Mouse (Mus musculus) limb, embryonic 14.5 days (tissue): ENCODE results near the gene Ccdc167. TPM values are rescaled to one million over a fixed set of nuclear protein-coding genes. Genes with fewer than 3 reads are reported as not detected.

Experiments used
- ATAC-seq: fragments of 200-750 bp; cut with Nextera tagmentation; 2 replicates; pipeline ENCODE4 v1.8.0; 2017; ENCODE audit warnings: low read depth, moderate number of reproducible peaks, moderate TSS enrichment; ENCODE audit not compliant: low FRiP score
- DNase-seq: peaks from one replicate; pipeline ENCODE4 v3.0.0-alpha.2; 2015; ENCODE audit warnings: low spot score
- H3K27ac ChIP-seq: fragments of 300-500 bp; sonication (generic); replicated peaks from 2 replicates; pipeline ENCODE4 v1.5.1; 2014; ENCODE audit warnings: low read depth, mild to moderate bottlenecking, low read length, moderate library complexity, mixed read lengths
- H3K27me3 ChIP-seq: fragments of 300-500 bp; sonication (generic); 2 replicates; pipeline ENCODE4 v1.6.1; 2014; ENCODE audit warnings: low read length, mixed read lengths; ENCODE audit not compliant: control insufficient read depth, insufficient read depth
- H3K36me3 ChIP-seq: fragments of 300-500 bp; sonication (generic); 2 replicates; pipeline ENCODE4 v1.6.1; 2014; ENCODE audit warnings: mild to moderate bottlenecking, low read length, moderate library complexity, mixed read lengths; ENCODE audit not compliant: control insufficient read depth, insufficient read depth
- H3K4me1 ChIP-seq: fragments of 300-500 bp; sonication (generic); 2 replicates; pipeline ENCODE4 v1.6.1; 2014; ENCODE audit warnings: antibody characterized with exemption, low read length, mixed read lengths; ENCODE audit not compliant: control insufficient read depth, insufficient read depth
- H3K4me2 ChIP-seq: fragments of 300-500 bp; sonication (generic); replicated peaks from 2 replicates; pipeline ENCODE4 v1.6.1; 2014; ENCODE audit warnings: low read depth, mild to moderate bottlenecking, low read length, moderate library complexity; ENCODE audit not compliant: severe bottlenecking
- H3K4me3 ChIP-seq: fragments of 300-500 bp; sonication (generic); replicated peaks from 2 replicates; pipeline ENCODE4 v1.5.1; 2014; ENCODE audit warnings: low read length
- H3K9ac ChIP-seq: fragments of 300-500 bp; sonication (generic); 2 replicates; pipeline ENCODE4 v1.6.1; 2014; ENCODE audit warnings: mild to moderate bottlenecking, low read depth, low read length, moderate library complexity; ENCODE audit not compliant: severe bottlenecking
- H3K9me3 ChIP-seq: fragments of 300-500 bp; sonication (generic); 2 replicates; pipeline ENCODE4 v1.6.1; 2016; ENCODE audit warnings: low read length; ENCODE audit not compliant: control insufficient read depth
- POLR2A ChIP-seq: fragments of 200-500 bp; IDR thresholded peaks from 2 replicates; pipeline ENCODE4 v1.8.0; 2012; ENCODE audit warnings: inconsistent platforms, mild to moderate bottlenecking, moderate library complexity, borderline replicate concordance; ENCODE audit not compliant: insufficient read depth, insufficient read length; ENCODE audit errors: extremely low read depth
- WGBS: fragments of 180-500 bp; shearing (Covaris S2); extraction: QIAGEN DNeasy Blood & Tissue Kit; methylation state at CpG from one replicate; pipeline ENCODE4 v1.1.7; 2014; 5-methylcytosine and 5-hydroxymethylcytosine counted together
- polyA plus RNA-seq, 2 experiments: library from polyadenylated mRNA; depleted of rRNA in 1 of 2; stranded (reverse) in 1 of 2; unstranded in 1 of 2; fragments of >200 nt; fragmentation: Nextera tagmentation in 1 of 2; extraction: Ambion mirVana in 1 of 2; gene quantifications; 2 replicates each; pipeline versions ENCODE4 v1.2.1 to v1.2.3; 2012 to 2014

Gene Ccdc167
- polyA plus RNA-seq, 2 experiments = 15.8 to 19.3 TPM

GRCm38 (mm10) chr17:29669030-29669429 is 47.8 kb downstream of the Ccdc167 start:
- H3K4me1 ChIP-seq = no peaks in the 10 kb centered on the region
- no peak for TF ChIP-seq POLR2A
- H3K27ac ChIP-seq = no peak overlapping the region
- DNase-seq (no peak), ATAC-seq (no peak)
- 93% methylated on average over 4 of the region's 4 CpGs for WGBS
- no peak overlapping the region for H3K4me2 ChIP-seq
- H3K36me3 ChIP-seq = peaks cover 73% of the 10 kb centered on the region
- H3K4me3 ChIP-seq = no peak overlapping the region
- no peaks in the 10 kb centered on the region for H3K27me3 ChIP-seq
- H3K9me3 ChIP-seq = no peaks in the 10 kb centered on the region
- H3K9ac ChIP-seq = no peak overlapping the region

- Histone ChIP-seq H3K36me3 (peaks cover 68% of the 10 kb centered on the region), H3K4me2 (no peak overlapping the region), H3K4me3 (no peak overlapping the region), H3K27me3 (no peaks in the 10 kb centered on the region), H3K9me3 (no peaks in the 10 kb centered on the region), H3K9ac (peak overlapping the region; percentile 21; the same call in 1 of the 2 replicates), H3K27ac (no peak overlapping the region), H3K4me1 (no peaks in the 10 kb centered on the region)
- no peak for ATAC-seq
- 75% methylated on average over 10 of the region's 10 CpGs for WGBS
- TF ChIP-seq POLR2A = no peak
- no peak for DNase-seq
Observed at GRCm38 (mm10) chr17:29668051-29668986, 48.5 kb downstream of the Ccdc167 start.

GRCm38 (mm10) chr17:29662145-29662544 is 54.7 kb downstream of the Ccdc167 start:
- H3K27me3 ChIP-seq = no peaks in the 10 kb centered on the region
- peaks cover 28% of the 10 kb centered on the region for H3K36me3 ChIP-seq
- H3K4me3 ChIP-seq = no peak overlapping the region
- H3K9ac ChIP-seq = no peak overlapping the region
- 74% methylated on average over 6 of the region's 6 CpGs for WGBS
- no peak for TF ChIP-seq POLR2A
- H3K4me1 ChIP-seq = peaks cover 3% of the 10 kb centered on the region; the same call in 1 of the 2 replicates
- no peak overlapping the region for H3K4me2 ChIP-seq
- H3K27ac ChIP-seq = no peak overlapping the region
- no peaks in the 10 kb centered on the region for H3K9me3 ChIP-seq
- DNase-seq (no peak), ATAC-seq (no peak)

GRCm38 (mm10) chr17:29660762-29661391 is 56.0 kb downstream of the Ccdc167 start:
- peaks cover 3% of the 10 kb centered on the region; the same call in 1 of the 2 replicates for H3K4me1 ChIP-seq
- under 1% methylated on average over 27 of the region's 41 CpGs for WGBS
- ATAC-seq = peak; percentile 60
- H3K27me3 ChIP-seq = no peaks in the 10 kb centered on the region
- H3K4me3 ChIP-seq = peak overlapping the region; percentile 84
- H3K9ac ChIP-seq = peak overlapping the region; percentile 97
- peaks cover 19% of the 10 kb centered on the region for H3K36me3 ChIP-seq
- TF ChIP-seq POLR2A = 0 out of 2 replicates have a peak, but pooled peaks have one; percentile 12
- DNase-seq = no peak
- peak overlapping the region; percentile 54 for H3K4me2 ChIP-seq
- H3K27ac ChIP-seq = peak overlapping the region; percentile 81
- no peaks in the 10 kb centered on the region for H3K9me3 ChIP-seq

GRCm38 (mm10) chr17:29660076-29660761 is 56.6 kb downstream of the Ccdc167 start, which contains the start of gene Cmtr1:
Gene Cmtr1, plus strand, starts transcription at chr17:29660595.
- H3K4me1 ChIP-seq = peaks cover 3% of the 10 kb centered on the region; the same call in 1 of the 2 replicates
- peak within 1 kb of the TSS; percentile 84 for H3K4me3 ChIP-seq
- under 1% methylated on average over 34 of the region's 41 CpGs for WGBS
- peak; percentile 89 for DNase-seq
- no peaks in the 10 kb centered on the region for H3K9me3 ChIP-seq
- ATAC-seq = peak; percentile 97
- TF ChIP-seq POLR2A = 0 out of 2 replicates have a peak, but pooled peaks have one; percentile 42
- H3K27ac ChIP-seq = peak within 1 kb of the TSS; percentile 81
- peak within 1 kb of the TSS; percentile 54 for H3K4me2 ChIP-seq
- H3K9ac ChIP-seq = peak within 1 kb of the TSS; percentile 97
- H3K36me3 ChIP-seq = peaks cover 15% of the 10 kb centered on the region; the same call in 1 of the 2 replicates
- no peaks in the 10 kb centered on the region for H3K27me3 ChIP-seq
